Mouse (Mus musculus) thymus, adult 2 months (tissue): ENCODE measurements around the gene Rbp7.

Experiments used
- CTCF ChIP-seq: fragments of 200-500 bp; IDR thresholded peaks from 2 replicates; pipeline ENCODE4 v1.5.1; 2012; ENCODE audit warnings: mild to moderate bottlenecking, control low read depth, low read length, moderate library complexity, borderline replicate concordance; ENCODE audit not compliant: control insufficient read depth, poor library complexity, insufficient read depth; ENCODE audit errors: extremely low read depth
- POLR2A ChIP-seq: fragments of 200-500 bp; IDR thresholded peaks from 2 replicates; pipeline ENCODE4 v1.6.1; 2012; ENCODE audit warnings: mild to moderate bottlenecking, low read length, control low read depth, moderate library complexity; ENCODE audit not compliant: control insufficient read depth, poor library complexity, insufficient read depth; ENCODE audit errors: extremely low read depth

DNA sequence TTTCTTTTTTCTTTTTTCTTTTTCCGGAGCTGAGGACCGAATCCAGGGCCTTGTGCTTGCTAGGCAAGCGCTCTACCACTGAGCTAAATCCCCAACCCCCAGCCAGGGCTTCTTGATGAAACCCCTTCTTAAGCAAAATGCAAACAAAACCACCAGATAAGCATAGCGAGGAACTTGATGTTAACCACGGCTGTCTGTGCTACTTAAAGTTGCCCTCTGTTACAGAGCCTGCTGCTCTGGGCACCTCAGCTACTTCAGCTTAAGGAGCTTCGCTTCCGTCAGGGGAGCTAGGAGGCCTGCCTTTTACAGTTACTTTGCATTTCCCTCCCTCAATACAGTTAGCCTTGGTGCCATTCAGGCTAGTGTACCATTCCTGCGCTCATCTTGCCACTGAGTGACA lies 44.1 kb upstream of the Rbp7 start:
- TF ChIP-seq CTCF (no peak), POLR2A (no peak)
